Mouse (Mus musculus): Measurements from ENCODE around the gene Ypel5. TPM values are rescaled to one million over a fixed set of nuclear protein-coding genes. Genes with fewer than 3 reads are reported as not detected.

Gene Ypel5
- total RNA-seq (2021): 10 to 100 TPM; 54.6 to 78.9 TPM
- polyA plus RNA-seq (2012; rRNA removed): 12.3 and 13.1 TPM in 2 replicates
- long read RNA-seq, transcript Ypel5-202 (3 exons, 2,419 nt): minor isoform, 13 of 65 reads
- long read RNA-seq, transcript Ypel5-201 (3 exons, 3,120 nt): major isoform, 40 of 65 reads
- long read RNA-seq, transcript Ypel5-205 (3 exons, 704 nt): minor isoform, 7 of 65 reads
- long read RNA-seq, partial matches to known transcripts: 0 of 65 reads
- long read RNA-seq, other reads (novel, unspliced or antisense): 5 of 65 reads

- DNase-seq: peak; percentile 99
Measured at GRCm38 (mm10) chr17:72836158-72837115, at the start of gene Ypel5. Gene Ypel5, plus strand, starts transcription at chr17:72836453.

GRCm38 (mm10) chr17:72787886-72788436 is 48.3 kb upstream of the Ypel5 start:
- no peak for DNase-seq

- no peak for DNase-seq
Measured at GRCm38 (mm10) chr17:72793278-72793677, 43.0 kb upstream of the Ypel5 start.

GRCm38 (mm10) chr17:72794660-72795059 is 41.6 kb upstream of the Ypel5 start:
- no peak for DNase-seq

DNA sequence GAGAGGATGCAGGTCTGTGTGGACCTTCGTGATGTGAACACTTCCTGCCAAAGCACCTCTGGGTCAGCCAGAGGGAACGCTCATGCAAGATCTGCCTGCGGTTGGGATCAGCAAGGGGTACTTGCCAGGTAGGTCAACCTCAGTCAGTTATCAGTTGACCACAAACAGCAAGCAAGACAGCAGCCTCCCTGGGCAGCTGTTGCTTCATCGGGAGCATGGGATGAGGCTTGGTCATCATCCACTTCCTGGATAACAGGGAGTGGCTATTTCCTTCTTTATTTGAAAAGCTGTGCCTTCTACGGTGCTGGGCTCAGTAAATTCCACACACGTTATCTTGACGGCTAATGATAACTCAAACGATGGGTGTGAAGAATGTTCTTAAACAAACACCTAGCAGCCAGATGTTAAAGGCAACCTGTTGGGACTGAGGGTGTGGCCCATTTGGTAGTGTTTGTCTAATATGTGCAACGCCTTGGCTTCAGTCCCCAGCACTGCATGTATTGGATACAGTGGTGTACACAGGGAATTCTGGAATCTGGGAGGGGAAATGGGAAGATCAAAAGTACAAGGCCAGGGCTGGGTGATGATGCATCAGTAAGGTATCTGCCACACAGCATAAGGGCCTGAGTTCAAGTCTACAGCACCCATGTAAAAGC is 40.7 kb upstream of the Ypel5 start:
- no peak for DNase-seq

GRCm38 (mm10) chr17:72796506-72796905 is 39.7 kb upstream of the Ypel5 start:
- DNase-seq: no peak

- DNase-seq: peak; percentile 31
Measured at GRCm38 (mm10) chr17:72797867-72798266, 38.4 kb upstream of the Ypel5 start.

- DNase-seq: no peak
Measured at GRCm38 (mm10) chr17:72809942-72810654, 26.2 kb upstream of the Ypel5 start.

GRCm38 (mm10) chr17:72813419-72814315 is 22.6 kb upstream of the Ypel5 start:
- peak; percentile 37 for DNase-seq

- no peak for DNase-seq
Measured at GRCm38 (mm10) chr17:72817574-72817973, 18.7 kb upstream of the Ypel5 start.

- DNase-seq: no peak
Measured at GRCm38 (mm10) chr17:72819714-72820113, 16.5 kb upstream of the Ypel5 start.

DNA sequence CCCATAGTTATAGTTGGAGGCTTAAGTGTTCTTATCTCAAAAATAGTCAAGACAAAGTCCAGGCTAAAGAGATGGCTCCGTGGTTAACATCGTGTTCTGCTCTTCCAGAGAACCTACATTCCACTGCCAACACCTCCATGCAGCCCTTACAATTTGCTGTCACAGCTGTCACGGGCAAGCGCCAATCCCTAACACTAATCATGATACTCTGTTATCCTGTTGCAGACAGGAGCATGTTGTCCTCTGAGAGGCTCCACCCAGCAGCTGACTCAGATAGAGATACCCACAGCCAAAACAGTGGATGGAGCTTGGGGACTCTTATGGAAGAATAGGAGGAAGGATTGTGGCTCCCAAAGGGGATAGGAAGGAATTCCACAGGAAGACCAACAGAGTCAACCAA is 15.8 kb upstream of the Ypel5 start:
- no peak for DNase-seq

- DNase-seq: no peak
Measured at GRCm38 (mm10) chr17:72821923-72822322, 14.3 kb upstream of the Ypel5 start.

- no peak for DNase-seq
Measured at GRCm38 (mm10) chr17:72826916-72827534, 9.2 kb upstream of the Ypel5 start.

GRCm38 (mm10) chr17:72828027-72828678 is 8.1 kb upstream of the Ypel5 start:
- peak; percentile 29 for DNase-seq

DNA sequence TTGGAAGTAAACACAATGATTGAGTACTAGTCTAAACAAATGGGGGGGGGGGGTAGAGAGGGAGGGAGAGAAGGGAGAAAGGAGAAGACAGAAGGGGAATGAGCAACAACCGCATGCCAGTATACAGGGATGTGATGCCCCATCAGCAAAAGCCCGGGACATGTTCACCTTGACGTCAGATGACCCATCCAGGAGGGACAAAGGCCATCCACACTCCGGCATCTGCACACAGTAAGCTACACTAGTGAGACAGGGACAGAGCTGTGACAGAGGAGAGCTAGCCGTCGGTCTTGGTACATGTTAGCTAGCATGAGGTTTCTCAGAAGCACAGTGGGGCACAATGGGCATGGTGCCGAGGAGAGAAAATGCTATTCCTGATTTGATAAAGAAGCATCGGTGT is 7.6 kb upstream of the Ypel5 start:
- no peak for DNase-seq

DNA sequence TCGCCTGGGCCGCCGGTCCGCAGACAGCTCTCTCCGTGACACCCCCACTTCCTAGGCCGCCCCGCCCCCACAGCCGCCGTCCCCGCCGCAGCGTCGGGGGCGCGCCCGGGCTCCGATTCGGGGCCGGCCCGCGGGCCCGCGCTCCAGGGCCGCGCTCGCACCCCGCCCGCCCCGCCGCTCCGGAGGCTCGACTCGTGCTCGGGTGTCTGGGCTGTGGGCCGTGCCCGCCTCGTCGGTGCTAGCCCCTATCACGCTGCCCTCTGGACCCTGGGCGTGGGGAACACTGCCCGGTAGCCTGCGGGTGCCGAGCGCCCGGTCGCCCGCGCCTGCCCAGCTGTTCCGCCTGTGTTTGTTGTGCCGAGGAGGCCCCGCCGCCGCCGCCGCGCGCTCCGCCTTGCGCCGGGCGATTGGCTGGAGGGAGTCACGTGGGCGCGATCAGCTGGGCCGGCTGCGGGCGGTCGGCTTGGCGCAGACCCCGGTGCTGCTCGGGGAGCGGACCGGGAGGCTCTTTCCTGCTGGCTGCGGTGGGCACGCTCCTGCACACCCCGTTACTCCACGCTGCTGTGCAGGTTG is 973 bp downstream of the Ypel5 start:
- DNase-seq: peak; percentile 96

- DNase-seq: no peak
Measured at GRCm38 (mm10) chr17:72837824-72838474, 1.7 kb downstream of the Ypel5 start.

- DNase-seq: peak; percentile 27
Measured at GRCm38 (mm10) chr17:72839000-72839399, 2.7 kb downstream of the Ypel5 start.

All from adrenal gland, adult 2 months (tissue).